Mouse (Mus musculus): ENCODE data around the gene Pcbp1.

Gene Pcbp1

DNA sequence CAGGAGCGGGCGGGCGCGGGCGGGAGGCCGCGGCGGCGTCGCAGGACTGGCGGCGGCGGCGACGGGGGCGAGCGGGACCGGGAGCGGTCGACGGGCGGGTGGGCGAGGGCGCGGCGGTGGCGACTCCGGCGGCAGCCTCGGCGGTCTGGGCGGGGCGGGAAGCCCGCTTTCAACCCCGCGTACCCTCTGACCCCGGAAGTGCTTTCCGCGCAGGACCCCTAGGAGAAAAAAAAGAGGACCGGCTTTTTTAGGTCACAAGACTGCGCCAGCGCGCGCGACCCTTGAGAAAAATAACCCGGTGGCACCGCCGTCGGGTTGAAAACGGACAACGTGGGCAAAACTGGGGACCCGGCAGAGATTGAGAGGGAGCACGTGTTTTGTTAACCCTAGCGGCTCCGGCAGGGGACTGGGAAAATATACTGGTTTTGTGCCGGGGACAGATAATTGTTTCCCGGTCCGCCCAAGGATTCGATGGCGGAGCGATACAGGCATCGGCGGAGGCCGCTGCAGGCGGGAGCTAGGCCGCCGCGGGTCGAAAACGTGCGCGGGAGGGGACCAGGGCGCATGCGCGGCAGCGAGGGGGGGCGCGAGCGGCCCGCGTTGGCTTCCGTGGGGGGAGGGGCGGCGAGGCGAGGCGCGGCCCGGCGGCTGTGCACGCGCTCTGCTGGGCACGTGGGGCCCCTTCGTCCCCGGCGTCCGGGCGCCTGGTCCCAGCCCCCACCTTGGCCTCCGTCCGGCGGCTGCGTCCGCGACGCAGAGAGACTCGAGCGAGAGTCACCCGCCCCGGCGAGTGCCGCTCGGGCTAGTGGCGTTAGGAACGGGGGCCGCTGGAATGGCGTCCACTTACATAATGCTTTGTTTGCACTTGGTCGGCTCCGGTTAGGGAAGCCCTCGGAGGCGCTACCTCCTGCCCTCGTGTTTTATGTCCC, at the start of gene Pcbp1:
Gene Pcbp1, minus strand, starts transcription at position 290 of the 929 bp plus-strand sequence.
- peak; percentile 99 for DNase-seq (ENCODE audit: low read depth, low spot score)

DNA sequence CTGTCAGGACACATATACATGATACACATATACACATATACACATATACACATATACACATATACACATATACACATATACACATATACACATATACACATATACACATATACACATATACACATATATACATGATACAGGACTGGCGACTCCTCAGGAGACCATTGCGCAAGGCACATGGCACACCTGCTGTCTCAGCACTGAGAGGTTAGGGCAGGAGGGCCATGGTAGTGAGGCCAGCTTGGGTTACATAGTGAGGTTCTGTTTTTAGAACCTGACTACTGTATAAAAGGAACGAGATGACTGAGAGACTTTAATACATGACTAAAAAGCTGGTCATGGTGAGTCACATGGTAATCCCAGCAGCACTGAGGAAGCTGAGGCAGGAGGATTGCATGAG, 48.4 kb upstream of the Pcbp1 start:
- no peak for DNase-seq (ENCODE audit: low read depth, low spot score)

DNA sequence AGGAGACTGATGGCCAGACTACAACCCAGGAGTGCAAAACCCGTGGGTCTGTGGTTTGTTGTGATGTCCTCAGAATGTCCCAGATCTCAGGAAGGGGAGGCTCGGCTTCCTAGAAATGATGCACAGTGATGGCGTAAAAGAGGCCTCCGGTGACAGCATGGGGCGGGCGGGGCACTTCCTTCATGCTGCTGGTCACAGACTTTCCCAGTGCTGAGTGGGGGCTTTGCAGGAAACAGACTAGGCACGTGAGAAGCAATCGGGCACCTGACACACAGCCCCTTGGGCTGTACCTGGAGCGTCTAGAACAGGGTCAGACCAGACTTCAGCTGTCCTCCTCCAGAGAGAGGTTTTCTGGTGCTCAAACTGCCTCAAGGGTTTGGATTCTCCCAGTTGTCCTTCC, 44.7 kb upstream of the Pcbp1 start:
- DNase-seq (ENCODE audit: low read depth, low spot score) = peak; percentile 84

DNA sequence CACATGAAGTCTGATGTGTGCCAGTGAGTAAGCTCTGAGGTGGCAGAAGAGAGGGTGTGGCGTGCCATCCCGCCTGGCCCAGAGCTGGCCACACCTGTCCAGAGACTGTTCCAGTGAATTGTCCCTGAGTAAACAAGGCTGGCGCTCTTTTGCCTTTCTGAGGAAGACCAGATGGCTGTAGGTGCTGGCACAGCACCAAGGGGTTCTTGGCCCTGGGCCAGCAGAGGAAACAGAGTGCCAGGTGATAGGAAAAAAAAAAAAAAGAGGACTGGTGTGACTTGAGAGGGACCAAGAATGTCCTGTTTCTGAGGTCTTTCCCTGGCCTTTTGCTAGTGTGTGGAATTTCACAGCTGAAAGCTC, 43.3 kb upstream of the Pcbp1 start:
- peak; percentile 57 for DNase-seq (ENCODE audit: low read depth, low spot score)

DNA sequence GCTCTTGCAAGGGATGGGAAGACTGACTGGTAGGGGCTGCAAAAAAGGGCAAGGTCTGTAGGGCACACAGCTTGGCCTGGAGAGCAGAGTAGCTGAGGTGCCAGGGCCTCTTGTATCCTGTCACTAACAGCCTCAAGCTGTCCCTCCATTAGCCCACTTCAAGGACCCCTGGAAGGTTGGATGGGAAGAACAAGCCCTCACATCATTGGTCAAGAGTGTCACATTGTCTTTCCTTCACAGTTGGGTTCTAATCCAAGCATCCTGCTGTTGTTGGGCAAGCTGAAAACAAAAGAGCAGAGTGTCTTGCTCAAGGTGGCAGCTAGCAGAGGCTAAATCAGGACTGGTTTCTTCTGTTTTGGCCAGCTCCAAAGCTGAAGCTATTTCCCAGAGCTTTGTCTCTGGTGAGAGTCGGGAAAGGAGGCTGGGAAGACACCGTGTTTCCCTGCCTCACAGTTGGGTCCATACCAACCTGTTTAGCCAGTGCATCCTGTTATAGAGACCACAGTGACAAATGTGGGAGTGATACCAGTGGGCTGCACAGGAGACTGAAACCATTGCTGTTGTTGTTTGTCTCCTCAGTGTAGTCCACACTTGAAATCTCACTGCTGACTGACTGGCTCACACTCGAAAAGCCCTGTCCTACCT, 42.8 kb upstream of the Pcbp1 start:
- no peak for DNase-seq (ENCODE audit: low read depth, low spot score)

DNA sequence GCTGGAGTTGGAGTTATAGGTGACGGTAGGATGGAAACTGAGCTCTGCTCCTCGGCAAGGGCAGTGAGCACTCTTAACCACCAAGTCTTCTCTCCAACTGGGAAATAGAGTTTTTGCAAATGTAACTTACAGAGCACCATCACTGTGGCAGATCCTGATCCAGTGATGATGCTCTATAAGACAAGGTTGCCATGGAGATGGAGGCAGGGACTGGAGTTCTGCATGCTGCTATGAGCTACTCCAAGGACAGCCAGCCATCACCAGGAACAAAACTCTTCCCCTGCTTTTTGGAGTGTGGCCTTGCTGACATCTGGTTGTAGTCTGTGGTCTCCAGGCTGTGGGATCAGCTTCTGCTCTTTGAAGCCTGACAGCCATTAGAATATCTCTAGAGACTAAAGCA, 39.7 kb upstream of the Pcbp1 start:
- DNase-seq (ENCODE audit: low read depth, low spot score) = no peak

DNA sequence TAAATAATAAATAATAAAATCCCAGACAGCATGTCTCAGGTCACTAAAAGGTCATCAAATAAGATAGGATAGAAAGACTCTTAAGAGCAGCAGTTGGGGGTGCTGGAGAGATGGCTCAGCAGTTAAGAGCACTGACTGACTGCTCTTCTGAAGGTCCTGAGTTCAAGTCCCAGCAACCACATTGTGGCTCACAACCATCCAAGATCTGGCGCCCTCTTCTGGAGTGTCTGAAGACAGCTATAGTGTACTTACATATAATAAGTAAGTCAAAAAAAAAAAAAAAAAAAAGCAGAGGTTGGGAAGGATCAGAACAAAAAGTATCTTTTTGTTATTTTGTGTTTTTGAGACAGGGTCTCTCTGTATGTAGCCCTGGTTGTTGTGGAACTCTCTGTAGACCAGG, 31.1 kb upstream of the Pcbp1 start:
- DNase-seq (ENCODE audit: low read depth, low spot score) = peak; percentile 52

DNA sequence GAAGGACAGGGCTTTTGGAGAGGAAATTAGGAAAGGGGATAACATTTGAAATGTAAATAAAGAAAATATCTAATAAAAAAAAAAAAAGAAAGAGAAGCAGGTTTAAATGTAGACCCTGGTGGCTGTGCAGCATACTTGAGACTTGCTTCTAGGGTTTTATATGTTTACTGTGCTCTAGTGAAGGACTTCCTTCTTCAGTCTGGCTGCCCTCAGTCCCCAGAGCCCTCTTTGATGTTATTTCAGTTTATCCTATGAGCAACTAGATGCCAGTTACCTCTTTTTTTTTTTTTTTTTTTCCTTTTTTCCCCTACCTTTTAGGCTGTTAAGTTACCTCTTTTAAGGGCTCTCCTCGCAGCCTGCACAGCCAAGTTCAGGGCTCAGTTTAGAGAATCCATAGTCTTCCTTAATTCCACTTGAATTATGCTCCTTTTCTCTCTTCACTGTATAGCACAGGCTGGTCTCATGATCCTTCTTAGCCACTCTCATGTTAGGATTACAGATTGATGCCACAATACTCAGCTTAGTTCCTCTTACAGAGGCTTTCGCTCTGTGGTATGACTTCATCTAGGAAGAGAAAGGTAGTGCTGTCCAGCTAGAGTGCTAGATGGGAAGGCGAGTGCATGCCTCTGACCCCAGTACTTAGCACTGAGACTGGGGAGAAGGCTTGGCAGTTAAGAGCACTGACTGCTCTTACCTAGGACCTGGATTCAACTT, 30.4 kb upstream of the Pcbp1 start:
- DNase-seq (ENCODE audit: low read depth, low spot score) = no peak

DNA sequence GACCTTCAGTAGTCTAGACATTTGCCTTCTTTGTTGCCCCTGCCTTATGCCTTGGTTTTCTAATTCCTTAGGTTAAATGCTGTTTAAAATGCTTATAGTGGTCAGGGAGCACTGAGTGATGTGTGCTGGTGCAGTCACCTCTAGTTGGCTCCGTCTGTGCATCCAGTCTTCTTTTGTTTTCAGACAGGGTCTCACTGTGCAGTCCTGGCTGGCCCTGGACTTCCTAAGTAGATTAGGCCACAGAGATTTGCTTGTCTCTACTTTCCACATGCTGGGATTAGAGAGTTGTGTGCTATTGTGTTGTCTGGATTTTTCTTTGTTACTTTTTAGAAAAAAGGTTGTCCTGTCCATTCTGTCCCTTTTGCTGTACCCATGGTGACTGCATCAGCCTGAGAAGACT, 24.5 kb upstream of the Pcbp1 start:
- DNase-seq (ENCODE audit: low read depth, low spot score) = no peak

DNA sequence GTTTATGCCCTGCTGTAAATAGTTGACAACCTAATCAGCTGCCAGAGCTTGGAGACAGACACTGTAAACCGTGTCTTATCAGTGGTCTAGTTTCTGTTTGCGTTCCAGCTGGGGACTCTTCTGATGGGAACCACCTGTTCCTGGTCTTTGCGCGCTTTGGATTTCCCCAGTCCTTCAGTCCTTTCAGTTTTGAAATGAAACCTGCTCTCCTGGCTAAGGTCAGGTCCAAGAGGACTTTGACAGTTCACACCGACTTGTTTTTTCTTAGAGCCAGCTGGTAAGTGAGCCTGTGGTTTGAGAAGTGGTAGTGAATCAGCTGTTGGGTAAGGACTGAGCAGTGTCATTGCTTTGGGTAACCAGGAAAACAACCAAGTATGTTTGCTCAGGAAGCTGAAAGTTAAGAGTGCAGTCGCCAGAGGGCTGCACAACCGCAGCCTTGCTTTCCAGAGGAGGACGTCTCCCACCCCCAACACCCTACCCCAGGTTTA, 21.8 kb upstream of the Pcbp1 start:
- DNase-seq (ENCODE audit: low read depth, low spot score) = peak; percentile 69

DNA sequence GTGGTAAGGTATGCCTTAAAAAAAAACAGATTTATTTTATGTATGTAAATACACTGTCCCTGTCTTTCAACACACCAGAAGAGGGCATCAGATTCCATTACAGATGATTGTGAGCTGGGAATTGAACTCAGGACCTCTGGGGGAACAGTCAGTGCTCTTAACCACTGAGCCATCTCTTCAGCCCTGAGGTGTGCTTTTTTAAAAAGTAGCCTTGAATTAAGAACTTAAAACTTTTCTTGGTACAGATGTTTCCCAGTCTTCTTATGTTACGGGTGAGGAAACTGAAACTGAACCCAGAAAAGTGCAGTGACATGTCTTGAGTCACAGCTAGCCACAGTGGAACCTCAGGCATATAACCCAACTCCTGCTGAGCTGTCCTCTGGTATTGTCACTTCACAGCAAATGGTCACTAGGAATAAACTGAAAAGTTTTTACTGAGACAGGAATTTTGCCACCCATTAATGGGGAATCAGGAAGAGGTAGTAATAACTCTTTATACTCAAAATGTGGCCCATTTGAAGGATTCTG, 21.2 kb upstream of the Pcbp1 start:
- DNase-seq (ENCODE audit: low read depth, low spot score) = peak; percentile 35

DNA sequence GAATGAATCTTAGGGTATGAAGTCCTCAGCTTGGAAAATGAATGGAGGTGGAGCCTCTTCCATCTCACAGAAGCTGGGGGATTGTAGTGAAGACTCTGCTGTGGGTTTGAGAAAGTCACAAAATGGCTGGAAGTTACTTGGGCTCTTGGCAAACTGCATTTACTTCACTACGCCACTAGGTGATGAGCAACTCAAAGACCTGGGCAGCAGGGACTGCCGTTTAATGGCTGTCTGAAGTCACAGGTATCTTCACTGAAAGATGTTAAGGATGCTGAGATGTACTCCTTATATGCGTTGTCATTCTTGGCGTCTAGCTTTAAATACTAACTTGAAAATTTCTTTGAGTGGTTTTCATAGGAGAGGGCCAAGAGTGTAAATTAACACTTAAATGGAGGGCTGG, 19.1 kb upstream of the Pcbp1 start:
- peak; percentile 80 for DNase-seq (ENCODE audit: low read depth, low spot score)

DNA sequence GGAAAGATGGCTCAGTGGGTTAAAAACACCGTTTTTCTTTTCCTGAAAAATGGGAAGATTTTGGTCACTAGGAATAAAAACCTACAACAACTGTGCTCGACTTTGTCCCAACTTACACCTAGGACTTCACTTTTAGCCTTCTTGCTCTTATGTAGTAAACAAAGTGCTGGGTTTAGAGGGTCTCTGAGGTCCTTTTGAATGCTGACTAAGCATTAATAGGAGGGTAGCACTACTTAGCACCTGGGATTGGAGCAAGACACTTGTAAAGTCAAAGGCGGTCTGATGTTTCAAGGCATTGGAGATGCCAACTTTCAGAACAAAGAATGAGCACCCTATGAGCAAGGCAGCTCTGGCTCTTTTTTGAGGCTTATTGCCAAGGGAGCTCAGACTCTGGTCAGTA, 17.7 kb upstream of the Pcbp1 start:
- DNase-seq (ENCODE audit: low read depth, low spot score) = no peak

DNA sequence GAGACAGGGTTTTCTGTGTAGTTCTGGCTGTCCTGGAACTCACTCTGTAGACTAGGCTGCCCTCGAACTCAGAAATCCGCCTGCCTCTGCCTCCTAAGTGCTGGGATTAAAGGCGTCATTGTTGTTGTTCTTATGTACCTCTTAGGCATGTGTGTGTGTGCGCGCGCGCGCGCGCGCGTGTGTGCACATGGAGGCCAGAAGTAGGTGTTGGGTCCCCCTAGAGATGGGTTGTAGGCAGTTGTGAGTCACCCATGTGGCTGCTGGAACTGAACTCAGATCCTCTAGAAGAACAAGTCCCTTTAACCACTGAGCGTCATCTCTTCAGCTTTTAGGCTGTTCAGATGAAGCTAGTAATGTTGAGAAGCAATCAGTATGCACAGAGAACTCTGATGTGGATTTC, 16.9 kb upstream of the Pcbp1 start:
- no peak for DNase-seq (ENCODE audit: low read depth, low spot score)

DNA sequence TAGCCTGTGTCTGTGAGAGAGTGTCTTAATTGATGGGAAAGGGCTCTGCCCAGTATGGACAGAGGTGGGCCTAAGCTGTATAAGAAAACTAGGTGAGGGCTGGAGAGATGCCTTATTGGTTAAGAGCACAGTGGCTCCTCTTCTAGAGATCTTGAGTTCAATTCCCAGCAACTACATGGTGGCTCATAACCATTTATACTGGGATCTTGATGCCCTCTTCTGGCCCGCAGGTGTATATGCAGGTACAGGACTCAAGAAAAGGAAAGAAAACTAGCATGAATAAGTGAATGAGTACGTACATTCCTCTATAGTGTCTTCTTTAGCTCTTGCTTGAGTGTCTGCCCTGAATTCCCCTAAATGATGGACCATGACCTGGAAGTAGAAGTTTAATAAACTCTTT, 15.5 kb upstream of the Pcbp1 start:
- DNase-seq (ENCODE audit: low read depth, low spot score) = peak; percentile 62

DNA sequence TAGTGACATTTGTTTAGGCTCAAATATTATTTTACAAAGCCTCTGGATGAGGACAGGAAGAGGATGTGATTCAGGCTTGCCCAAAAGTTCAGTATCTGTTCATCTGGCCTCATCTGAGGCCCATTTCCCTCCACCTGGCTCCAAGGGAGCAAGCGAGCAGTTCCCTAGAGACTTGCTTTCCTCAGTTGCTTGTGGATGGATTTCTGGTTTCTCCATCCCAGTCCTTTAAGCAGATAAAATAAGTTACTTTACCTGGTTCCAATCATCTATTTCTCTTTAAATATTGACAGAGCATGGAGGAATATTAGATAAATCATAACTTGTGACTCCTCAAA, 2.3 kb upstream of the Pcbp1 start:
- peak; percentile 30 for DNase-seq (ENCODE audit: low read depth, low spot score)

DNA sequence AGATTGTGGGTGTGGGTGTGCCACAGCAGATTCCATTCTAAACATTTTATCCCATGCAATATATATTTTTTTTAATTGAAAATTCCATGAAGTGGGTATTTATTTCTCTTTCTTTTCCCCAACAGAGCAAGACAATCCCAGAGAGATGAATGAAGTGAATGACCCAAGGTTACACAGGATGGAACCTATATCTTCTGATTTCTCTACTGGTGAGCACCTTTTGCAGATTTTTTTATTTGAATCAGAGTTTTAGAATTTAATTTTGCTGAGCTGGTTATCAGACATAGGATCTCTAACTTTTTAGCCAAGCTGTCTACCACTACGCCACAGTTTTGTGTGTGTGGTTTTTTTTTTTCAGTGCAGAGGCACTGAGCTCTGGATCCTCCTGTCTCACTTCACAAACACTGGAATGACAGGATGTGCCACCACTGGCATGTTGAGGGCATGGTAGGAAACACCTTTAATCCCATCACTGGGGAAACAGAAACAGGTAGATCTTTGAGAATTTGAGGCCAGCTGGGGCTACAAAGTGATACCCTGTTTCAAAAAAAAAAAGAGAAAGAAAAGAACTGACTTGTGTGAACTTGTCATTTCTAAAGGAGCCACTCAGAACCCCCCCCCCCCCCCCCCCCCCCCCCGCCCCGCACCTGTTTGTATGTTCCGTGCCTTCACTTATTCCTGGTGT, 1.8 kb upstream of the Pcbp1 start:
- peak; percentile 48 for DNase-seq (ENCODE audit: low read depth, low spot score)

DNA sequence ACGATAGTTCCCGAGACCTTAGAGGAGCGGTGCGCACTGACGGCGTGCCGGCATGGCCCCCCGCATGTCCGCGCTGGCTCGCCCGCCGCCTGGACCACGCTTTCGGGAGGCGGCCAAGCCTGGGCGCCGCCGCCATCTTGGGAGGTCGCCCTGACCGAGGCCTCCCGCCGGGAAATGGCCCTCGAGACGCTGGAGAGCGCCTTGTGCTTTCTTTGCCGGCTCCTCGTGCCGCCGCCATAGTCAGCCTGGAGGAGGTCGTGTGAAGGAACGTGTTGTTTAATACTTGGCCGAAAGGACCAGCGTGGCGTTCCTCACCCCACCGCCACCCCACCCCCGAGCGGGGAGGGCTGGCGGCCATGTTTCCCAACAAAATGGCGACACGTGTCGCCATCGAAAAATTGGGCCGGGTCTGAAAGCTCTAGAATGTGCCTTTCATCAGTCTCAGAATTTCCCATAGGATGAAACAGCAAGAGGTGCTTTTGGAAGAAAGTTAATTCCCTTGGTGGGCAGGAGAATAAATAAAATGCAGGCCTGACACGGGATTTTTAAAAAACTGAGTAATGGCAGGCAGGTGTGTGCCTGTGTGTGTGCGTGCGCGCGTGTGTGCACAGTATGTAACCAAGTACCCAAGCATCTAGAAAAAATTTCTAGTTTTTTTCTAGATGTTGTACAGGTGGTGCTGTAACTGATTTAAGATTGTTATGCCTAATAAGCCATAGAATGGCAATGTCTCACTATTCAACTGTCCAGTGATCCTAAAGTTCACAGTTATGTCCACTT, 1.0 kb upstream of the Pcbp1 start:
- DNase-seq (ENCODE audit: low read depth, low spot score) = peak; percentile 86

DNA sequence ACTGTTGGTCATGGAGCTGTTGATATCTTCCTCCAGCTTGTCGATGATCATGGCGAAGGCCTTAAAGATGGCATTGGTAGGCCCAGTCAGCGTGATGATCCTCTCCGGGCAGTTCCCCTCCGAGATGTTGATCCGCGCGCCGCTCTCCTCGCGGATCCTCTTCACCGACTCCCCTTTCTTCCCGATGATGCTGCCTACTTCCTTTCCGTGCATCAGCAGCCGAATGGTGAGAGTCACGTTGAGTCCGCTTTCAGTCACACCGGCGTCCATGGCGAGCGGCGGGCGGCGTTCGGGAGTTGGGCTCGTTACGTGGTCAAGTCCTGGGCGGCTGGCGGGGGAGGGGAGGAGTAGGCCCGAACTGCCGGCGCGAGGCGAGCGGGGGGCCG, 482 bp downstream of the Pcbp1 start:
- DNase-seq (ENCODE audit: low read depth, low spot score) = peak; percentile 72

DNA sequence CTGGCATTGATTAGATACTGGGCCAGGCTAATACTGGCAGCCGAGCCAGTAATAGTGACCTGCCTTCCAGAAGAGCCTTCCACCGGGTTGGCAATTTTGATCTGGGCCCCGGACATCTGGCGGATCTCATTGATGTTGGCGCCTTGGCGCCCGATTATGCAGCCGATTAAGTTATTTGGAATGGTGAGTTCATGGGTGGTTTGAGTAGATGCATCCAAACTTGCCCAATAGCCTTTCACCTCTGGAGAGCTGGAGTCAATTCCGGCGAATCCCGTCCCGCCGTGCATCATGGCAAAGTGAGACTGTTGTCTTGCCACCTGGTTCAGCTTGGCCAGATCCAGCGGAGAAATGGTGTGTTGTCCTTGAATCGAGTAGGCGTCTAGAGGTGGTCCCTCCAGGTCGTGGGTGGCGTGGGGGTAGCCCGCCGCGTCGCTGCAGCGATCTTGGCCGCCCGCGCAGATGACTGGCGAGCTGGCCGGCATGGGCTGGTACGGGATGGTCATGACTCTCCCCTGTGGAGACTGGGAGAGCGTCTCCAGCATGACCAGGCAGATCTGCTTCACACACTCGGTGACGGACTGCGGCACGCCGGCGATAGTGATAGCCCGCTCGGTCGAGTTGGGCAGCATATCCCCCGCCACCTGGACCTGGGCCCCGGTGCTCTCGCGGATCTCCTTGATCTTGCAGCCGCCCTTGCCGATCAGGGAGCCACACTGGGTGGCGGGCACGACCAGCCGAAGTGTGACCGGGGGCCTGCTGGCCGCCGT, 1.1 kb downstream of the Pcbp1 start:
- DNase-seq (ENCODE audit: low read depth, low spot score) = no peak
